ENCODE assay signal across 13 mouse cellular contexts in genomic region chr12:99331341-99331947, GRCm38 (mm10).
DNase-seq lines count a peak whose midpoint lies in the region; ATAC-seq and TF ChIP-seq lines count a peak whose summit lies in the region.
"Had no signal": no experiment of that assay in that cellular context is flagged by ENCODE, and none has a peak within 500 bp of the region (broad histone marks: within the 10 kb centered on the region; RNA-seq: fewer than 3 reads in every experiment).

No protein-coding gene starts in this region.

- peak; percentile 17 for DNase-seq in c-Kit-negative CD71-positive TER-119-positive erythroid progenitor cells, embryonic 14.5 days (ENCODE audit: low read depth, low spot score)
- no peak for DNase-seq in urinary bladder, postnatal 14 days (ENCODE audit: low spot score)
- DNase-seq in spleen, adult 18-20 months, result no peak
- DNase-seq: forebrain, postnatal 0 days; midbrain, embryonic 14.5 days had no signal

- no peak overlapping the region for H3K27ac ChIP-seq in intestine, embryonic 15.5 days
- H3K27ac ChIP-seq in intestine, postnatal 0 days (ENCODE audit: low read depth, low read length), result no peak overlapping the region
- peak overlapping the region; percentile 45; the same call in 1 of the 2 replicates for H3K27ac ChIP-seq in embryonic facial prominence, embryonic 15.5 days (replicated peaks)
- no peak overlapping the region for H3K27ac ChIP-seq in liver, embryonic 16.5 days (ENCODE audit: low read length)
- H3K27ac ChIP-seq: kidney, embryonic 15.5 days; lung, embryonic 15.5 days had no signal

- peaks cover 3% of the 10 kb centered on the region; the same call in 1 of the 2 replicates for H3K36me3 ChIP-seq in intestine, embryonic 15.5 days
- no peaks in the 10 kb centered on the region; the same call in 1 of the 2 replicates for H3K36me3 ChIP-seq in intestine, postnatal 0 days (ENCODE audit: control insufficient read depth, insufficient read depth)
- H3K36me3 ChIP-seq in embryonic facial prominence, embryonic 15.5 days, result no peaks in the 10 kb centered on the region
- H3K36me3 ChIP-seq in liver, embryonic 16.5 days (ENCODE audit: control insufficient read depth, insufficient read depth), result no peaks in the 10 kb centered on the region
- H3K36me3 ChIP-seq: hindbrain, embryonic 13.5 days; kidney, embryonic 15.5 days; lung, embryonic 15.5 days had no signal

- no peak overlapping the region for H3K9ac ChIP-seq in intestine, embryonic 15.5 days
- H3K9ac ChIP-seq in intestine, postnatal 0 days (ENCODE audit: low read depth, low read length), result no peak overlapping the region
- no peak overlapping the region for H3K9ac ChIP-seq in embryonic facial prominence, embryonic 15.5 days
- H3K9ac ChIP-seq in liver, embryonic 16.5 days (ENCODE audit: low read depth, low read length), result no peak overlapping the region
- H3K9ac ChIP-seq: forebrain, postnatal 0 days; hindbrain, embryonic 13.5 days; kidney, embryonic 15.5 days; lung, embryonic 15.5 days had no signal

- no peaks in the 10 kb centered on the region for H3K9me3 ChIP-seq in intestine, embryonic 15.5 days
- H3K9me3 ChIP-seq in intestine, postnatal 0 days (ENCODE audit: control insufficient read depth), result no peaks in the 10 kb centered on the region
- H3K9me3 ChIP-seq in embryonic facial prominence, embryonic 15.5 days (replicated peaks), result no peaks in the 10 kb centered on the region
- no peaks in the 10 kb centered on the region for H3K9me3 ChIP-seq in liver, embryonic 16.5 days (replicated peaks; ENCODE audit: control insufficient read depth, low read length)
- H3K9me3 ChIP-seq: hindbrain, embryonic 13.5 days; kidney, embryonic 15.5 days; lung, embryonic 15.5 days had no signal

- ATAC-seq in intestine, embryonic 15.5 days, result 0 out of 2 replicates have a peak, but pooled peaks have one; percentile 39
- ATAC-seq in intestine, postnatal 0 days, result no peak
- no peak for ATAC-seq in embryonic facial prominence, embryonic 15.5 days (ENCODE audit: insufficient number of reproducible peaks, low FRiP score, low TSS enrichment, low read depth)
- ATAC-seq in liver, embryonic 16.5 days (ENCODE audit: low read depth), result peak; percentile 87
- ATAC-seq: forebrain, postnatal 0 days; Patski had no signal

- no peak overlapping the region for H3K4me2 ChIP-seq in intestine, embryonic 15.5 days (replicated peaks)
- no peak overlapping the region for H3K4me2 ChIP-seq in intestine, postnatal 0 days (replicated peaks; ENCODE audit: low read depth)
- no peak overlapping the region for H3K4me2 ChIP-seq in embryonic facial prominence, embryonic 15.5 days (replicated peaks)
- H3K4me2 ChIP-seq in liver, embryonic 16.5 days (ENCODE audit: low read depth, low read length), result peak overlapping the region; percentile 11; the same call in 1 of the 2 replicates
- H3K4me2 ChIP-seq: hindbrain, embryonic 13.5 days; kidney, embryonic 15.5 days; lung, embryonic 15.5 days had no signal

- WGBS in intestine, embryonic 15.5 days, result 28% methylated on average over 7 of the region's 8 CpGs
- 38% methylated on average over 6 of the region's 8 CpGs for WGBS in intestine, postnatal 0 days
- WGBS in embryonic facial prominence, embryonic 15.5 days, result 39% methylated on average over 6 of the region's 8 CpGs
- WGBS in liver, embryonic 16.5 days (ENCODE audit: insufficient replicate concordance), result 17% methylated on average over 7 of the region's 8 CpGs

- H3K27me3 ChIP-seq in intestine, embryonic 15.5 days (replicated peaks), result no peaks in the 10 kb centered on the region
- no peaks in the 10 kb centered on the region for H3K27me3 ChIP-seq in intestine, postnatal 0 days (replicated peaks; ENCODE audit: control insufficient read depth, insufficient read depth, low read length)
- H3K27me3 ChIP-seq in embryonic facial prominence, embryonic 15.5 days, result no peaks in the 10 kb centered on the region
- no peaks in the 10 kb centered on the region for H3K27me3 ChIP-seq in liver, embryonic 16.5 days (ENCODE audit: control insufficient read depth, insufficient read depth, low read depth, low read length)
- H3K27me3 ChIP-seq: hindbrain, embryonic 13.5 days; kidney, embryonic 15.5 days; lung, embryonic 15.5 days; Patski had no signal

- peaks cover 22% of the 10 kb centered on the region; the same call in 1 of the 2 replicates for H3K4me1 ChIP-seq in intestine, embryonic 15.5 days (replicated peaks)
- 0 out of 2 replicates have a peak, but pooled peaks cover 7% of the 10 kb centered on the region for H3K4me1 ChIP-seq in intestine, postnatal 0 days (replicated peaks; ENCODE audit: control insufficient read depth, insufficient read depth, low read length)
- H3K4me1 ChIP-seq in embryonic facial prominence, embryonic 15.5 days, result peaks cover 45% of the 10 kb centered on the region
- peaks cover 26% of the 10 kb centered on the region for H3K4me1 ChIP-seq in liver, embryonic 16.5 days (ENCODE audit: control insufficient read depth, low read depth, low read length)

- TF ChIP-seq CTCF in intestine, postnatal 0 days (IDR thresholded peaks at IDR 0.05; ENCODE audit: low read depth), result no peak

- H3K4me3 ChIP-seq in intestine, embryonic 15.5 days (replicated peaks), result no peak overlapping the region
- H3K4me3 ChIP-seq in intestine, postnatal 0 days (ENCODE audit: low read depth, low read length), result no peak overlapping the region
- H3K4me3 ChIP-seq in embryonic facial prominence, embryonic 15.5 days (replicated peaks), result no peak overlapping the region
- H3K4me3 ChIP-seq in liver, embryonic 16.5 days (ENCODE audit: low read depth, low read length), result no peak overlapping the region
- H3K4me3 ChIP-seq: hindbrain, embryonic 13.5 days; kidney, embryonic 15.5 days; lung, embryonic 15.5 days had no signal

Comparison
In these comparisons a context has a peak if more than half of its experiments do, and no peak if none do; other contexts are left out.
1. ATAC-seq: peak in intestine, embryonic 15.5 days (single experiment) and liver, embryonic 16.5 days (single experiment); none in intestine, postnatal 0 days (single experiment) and embryonic facial prominence, embryonic 15.5 days (single experiment).